Mouse (Mus musculus): Measurements from ENCODE around the gene Spock1. TPM values are rescaled to one million over a fixed set of nuclear protein-coding genes. Genes with fewer than 3 reads are reported as not detected.

The Spock1 gene
- polyA plus RNA-seq, 1 experiment = 0.06 TPM

- no peak for DNase-seq
- H3K4me3 ChIP-seq (replicated peaks; ENCODE audit: extremely low read depth, low read depth, low read length) = no peak overlapping the region
- H3K4me1 ChIP-seq (ENCODE audit: control insufficient read depth, insufficient read depth, low read length) = no peaks in the 10 kb centered on the region
- WGBS = 77% methylated on average over 5 of the region's 5 CpGs
- no peak for TF ChIP-seq CTCF (IDR thresholded peaks at IDR 0.05; ENCODE audit: insufficient read depth, low read length)
- TF ChIP-seq POLR2A (IDR thresholded peaks at IDR 0.05; ENCODE audit: borderline replicate concordance, extremely low read depth, low read depth, low read length) = no peak
These were observed 31.2 kb downstream of the Spock1 start for GRCm38 (mm10) chr13:57876966-57877365.

GRCm38 (mm10) chr13:57870058-57870457, 38.1 kb downstream of the Spock1 start:
- no peak for TF ChIP-seq CTCF (IDR thresholded peaks at IDR 0.05; ENCODE audit: insufficient read depth, low read length)
- no peak for TF ChIP-seq POLR2A (IDR thresholded peaks at IDR 0.05; ENCODE audit: borderline replicate concordance, extremely low read depth, low read depth, low read length)
- H3K4me3 ChIP-seq (replicated peaks; ENCODE audit: extremely low read depth, low read depth, low read length) = no peak overlapping the region
- no peak for DNase-seq
- WGBS = 70% methylated on average over 4 of the region's 4 CpGs
- no peaks in the 10 kb centered on the region for H3K4me1 ChIP-seq (ENCODE audit: control insufficient read depth, insufficient read depth, low read length)

GRCm38 (mm10) chr13:57867586-57867985, 40.5 kb downstream of the Spock1 start:
- no peak for DNase-seq
- no peaks in the 10 kb centered on the region for H3K4me1 ChIP-seq (ENCODE audit: control insufficient read depth, insufficient read depth, low read length)
- H3K4me3 ChIP-seq (replicated peaks; ENCODE audit: extremely low read depth, low read depth, low read length) = no peak overlapping the region
- 52% methylated on average over 7 of the region's 7 CpGs for WGBS
- no peak for TF ChIP-seq POLR2A (IDR thresholded peaks at IDR 0.05; ENCODE audit: borderline replicate concordance, extremely low read depth, low read depth, low read length)

GRCm38 (mm10) chr13:57865029-57865428, 43.1 kb downstream of the Spock1 start:
- WGBS = 53% methylated on average over 4 of the region's 4 CpGs
- H3K4me1 ChIP-seq (ENCODE audit: control insufficient read depth, insufficient read depth, low read length) = no peaks in the 10 kb centered on the region
- TF ChIP-seq POLR2A (IDR thresholded peaks at IDR 0.05; ENCODE audit: borderline replicate concordance, extremely low read depth, low read depth, low read length) (no peak), CTCF (IDR thresholded peaks at IDR 0.05; ENCODE audit: insufficient read depth, low read length) (no peak)

GRCm38 (mm10) chr13:57858491-57858890, 49.6 kb downstream of the Spock1 start:
- Histone ChIP-seq H3K4me3 (replicated peaks; ENCODE audit: extremely low read depth, low read depth, low read length) (no peak overlapping the region), H3K4me1 (ENCODE audit: control insufficient read depth, insufficient read depth, low read length) (no peaks in the 10 kb centered on the region)
- TF ChIP-seq CTCF (IDR thresholded peaks at IDR 0.05; ENCODE audit: insufficient read depth, low read length) = no peak
- TF ChIP-seq POLR2A (IDR thresholded peaks at IDR 0.05; ENCODE audit: borderline replicate concordance, extremely low read depth, low read depth, low read length) = no peak
- DNase-seq = no peak
- WGBS = 67% methylated on average over 9 of the region's 9 CpGs

More at GRCm38 (mm10) chr13:57865029-57865428, 43.1 kb downstream of the Spock1 start:
- DNase-seq = no peak
- no peak overlapping the region for H3K4me3 ChIP-seq (replicated peaks; ENCODE audit: extremely low read depth, low read depth, low read length)

GRCm38 (mm10) chr13:57857016-57857415, 51.1 kb downstream of the Spock1 start:
- no peak for TF ChIP-seq POLR2A (IDR thresholded peaks at IDR 0.05; ENCODE audit: borderline replicate concordance, extremely low read depth, low read depth, low read length)
- H3K4me1 ChIP-seq (ENCODE audit: control insufficient read depth, insufficient read depth, low read length) = no peaks in the 10 kb centered on the region
- no peak overlapping the region for H3K4me3 ChIP-seq (replicated peaks; ENCODE audit: extremely low read depth, low read depth, low read length)
- DNase-seq = no peak
- 96% methylated on average over 3 of the region's 3 CpGs for WGBS

GRCm38 (mm10) chr13:57856311-57856853, 51.8 kb downstream of the Spock1 start:
- no peak for DNase-seq
- no peak for TF ChIP-seq POLR2A (IDR thresholded peaks at IDR 0.05; ENCODE audit: borderline replicate concordance, extremely low read depth, low read depth, low read length)
- TF ChIP-seq CTCF (IDR thresholded peaks at IDR 0.05; ENCODE audit: insufficient read depth, low read length) = no peak
- no peak overlapping the region for H3K4me3 ChIP-seq (replicated peaks; ENCODE audit: extremely low read depth, low read depth, low read length)
- WGBS = 81% methylated on average over 10 of the region's 10 CpGs
- no peaks in the 10 kb centered on the region for H3K4me1 ChIP-seq (ENCODE audit: control insufficient read depth, insufficient read depth, low read length)

GRCm38 (mm10) chr13:57855766-57856165, 52.4 kb downstream of the Spock1 start:
- no peaks in the 10 kb centered on the region for H3K4me1 ChIP-seq (ENCODE audit: control insufficient read depth, insufficient read depth, low read length)
- H3K4me3 ChIP-seq (replicated peaks; ENCODE audit: extremely low read depth, low read depth, low read length) = no peak overlapping the region
- DNase-seq = no peak
- TF ChIP-seq POLR2A (IDR thresholded peaks at IDR 0.05; ENCODE audit: borderline replicate concordance, extremely low read depth, low read depth, low read length) = no peak
- no peak for TF ChIP-seq CTCF (IDR thresholded peaks at IDR 0.05; ENCODE audit: insufficient read depth, low read length)
- 63% methylated on average over 4 of the region's 4 CpGs for WGBS

- no peak for DNase-seq
- Histone ChIP-seq H3K4me1 (ENCODE audit: control insufficient read depth, insufficient read depth, low read length) (no peaks in the 10 kb centered on the region), H3K4me3 (replicated peaks; ENCODE audit: extremely low read depth, low read depth, low read length) (no peak overlapping the region)
- 74% methylated on average over 8 of the region's 8 CpGs for WGBS
- TF ChIP-seq POLR2A (IDR thresholded peaks at IDR 0.05; ENCODE audit: borderline replicate concordance, extremely low read depth, low read depth, low read length) (no peak), CTCF (IDR thresholded peaks at IDR 0.05; ENCODE audit: insufficient read depth, low read length) (no peak)
These were observed 53.7 kb downstream of the Spock1 start for GRCm38 (mm10) chr13:57854416-57854815.

GRCm38 (mm10) chr13:57853621-57854020, 54.5 kb downstream of the Spock1 start:
- no peak overlapping the region for H3K4me3 ChIP-seq (replicated peaks; ENCODE audit: extremely low read depth, low read depth, low read length)
- no peaks in the 10 kb centered on the region for H3K4me1 ChIP-seq (ENCODE audit: control insufficient read depth, insufficient read depth, low read length)
- DNase-seq = no peak
- 84% methylated on average over 1 of the region's 1 CpGs for WGBS
- TF ChIP-seq CTCF (IDR thresholded peaks at IDR 0.05; ENCODE audit: insufficient read depth, low read length) (no peak), POLR2A (IDR thresholded peaks at IDR 0.05; ENCODE audit: borderline replicate concordance, extremely low read depth, low read depth, low read length) (no peak)

Measured in lung, adult 2 months (tissue).